Mouse (Mus musculus): ENCODE measurements around the gene Cercam. TPM values are rescaled to one million over a fixed set of nuclear protein-coding genes. Genes with fewer than 3 reads are reported as not detected.
"Not testable (repeated sequence)": the region's sequence is repeated elsewhere in the genome, so short reads cannot be mapped to it uniquely, and the experiment has no call there.

Gene Cercam
- polyA plus RNA-seq, 1 experiment, result 58.2 TPM

DNA sequence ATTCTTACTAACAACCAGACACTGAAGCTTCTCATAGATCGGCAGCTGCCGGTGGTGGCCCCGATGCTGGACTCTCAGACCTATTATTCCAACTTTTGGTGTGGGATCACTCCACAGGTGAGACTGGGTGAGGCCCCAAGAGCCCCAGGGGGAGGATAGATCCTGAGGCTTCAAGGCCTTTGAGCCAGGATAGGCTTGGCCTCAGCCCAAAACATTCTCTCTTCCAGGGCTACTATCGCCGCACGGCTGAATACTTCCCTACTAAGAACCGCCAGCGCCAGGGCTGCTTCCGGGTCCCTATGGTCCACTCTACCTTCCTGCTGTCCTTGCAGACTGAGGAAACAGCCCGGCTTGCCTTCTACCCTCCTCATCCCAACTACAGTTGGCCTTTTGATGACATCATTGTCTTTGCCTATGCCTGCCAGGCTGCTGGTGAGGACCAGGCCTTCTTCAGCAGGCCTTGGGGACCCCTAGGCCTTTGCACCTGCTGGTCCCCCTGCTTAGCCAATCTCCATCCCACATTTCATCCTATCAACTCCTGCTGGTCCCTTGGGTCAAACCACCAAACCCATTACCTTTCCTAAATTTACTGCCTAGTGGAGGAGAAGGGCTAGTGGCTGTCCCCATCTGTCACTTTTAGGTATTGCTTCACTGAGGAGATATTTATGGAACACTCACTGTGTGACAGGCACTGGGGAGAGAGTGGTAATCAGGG is 3.8 kb downstream of the Cercam start:
- Histone ChIP-seq H3K4me3 (ENCODE audit: insufficient read depth, low read length) (no peak overlapping the region), H3K4me1 (ENCODE audit: control insufficient read depth, insufficient read depth, low read length) (no peaks in the 10 kb centered on the region), H3K27ac (ENCODE audit: insufficient read depth, low read length) (no peak overlapping the region)
- no peak for TF ChIP-seq POLR2A (IDR thresholded peaks at IDR 0.05; ENCODE audit: low read depth, low read length)
- TF ChIP-seq CTCF (IDR thresholded peaks at IDR 0.05; ENCODE audit: borderline replicate concordance, insufficient read depth, low read length), result no peak

DNA sequence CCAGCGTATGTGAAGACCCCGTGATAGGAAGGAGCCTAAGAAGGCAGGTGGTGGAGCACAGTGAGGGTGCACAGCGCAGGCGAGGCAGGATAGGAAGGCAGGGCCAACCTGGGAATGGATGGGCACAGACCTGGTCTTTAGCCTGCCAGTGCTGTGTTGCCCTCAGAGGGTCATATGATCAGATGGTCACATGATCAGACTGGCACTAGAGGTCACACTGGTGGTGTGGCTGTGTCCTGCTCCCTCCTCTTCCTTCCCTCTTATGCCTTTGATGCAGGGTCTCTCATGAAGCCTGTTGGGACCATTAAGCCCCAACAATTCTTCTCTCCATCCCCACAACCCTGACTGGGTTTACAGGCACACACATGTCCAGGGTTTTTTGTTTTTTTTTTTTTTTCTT is 4.8 kb downstream of the Cercam start:
- Histone ChIP-seq H3K27ac (ENCODE audit: insufficient read depth, low read length) (no peak overlapping the region), H3K4me1 (ENCODE audit: control insufficient read depth, insufficient read depth, low read length) (no peaks in the 10 kb centered on the region), H3K4me3 (ENCODE audit: insufficient read depth, low read length) (no peak overlapping the region)
- TF ChIP-seq POLR2A (IDR thresholded peaks at IDR 0.05; ENCODE audit: low read depth, low read length) (no peak), CTCF (IDR thresholded peaks at IDR 0.05; ENCODE audit: borderline replicate concordance, insufficient read depth, low read length) (no peak)

GRCm38 (mm10) chr2:29878061-29878460 is 9.1 kb downstream of the Cercam start:
- H3K27ac ChIP-seq (ENCODE audit: insufficient read depth, low read length), result no peak overlapping the region
- no peak for TF ChIP-seq POLR2A (IDR thresholded peaks at IDR 0.05; ENCODE audit: low read depth, low read length)
- TF ChIP-seq CTCF (IDR thresholded peaks at IDR 0.05; ENCODE audit: borderline replicate concordance, insufficient read depth, low read length), result no peak
- peaks cover 6% of the 10 kb centered on the region for H3K4me1 ChIP-seq (ENCODE audit: control insufficient read depth, insufficient read depth, low read length)
- no peak overlapping the region for H3K4me3 ChIP-seq (ENCODE audit: insufficient read depth, low read length)

GRCm38 (mm10) chr2:29879191-29879590 is 10.2 kb downstream of the Cercam start:
- TF ChIP-seq POLR2A (IDR thresholded peaks at IDR 0.05; ENCODE audit: low read depth, low read length) (no peak), CTCF (IDR thresholded peaks at IDR 0.05; ENCODE audit: borderline replicate concordance, insufficient read depth, low read length) (no peak)
- Histone ChIP-seq H3K4me1 (ENCODE audit: control insufficient read depth, insufficient read depth, low read length) (peaks cover 6% of the 10 kb centered on the region), H3K4me3 (ENCODE audit: insufficient read depth, low read length) (no peak overlapping the region), H3K27ac (ENCODE audit: insufficient read depth, low read length) (peak overlapping the region; percentile 66; the same call in 1 of the 2 replicates)

- Histone ChIP-seq H3K27ac (ENCODE audit: insufficient read depth, low read length) (peak overlapping the region; percentile 66), H3K4me1 (ENCODE audit: control insufficient read depth, insufficient read depth, low read length) (peaks cover 6% of the 10 kb centered on the region), H3K4me3 (ENCODE audit: insufficient read depth, low read length) (no peak overlapping the region)
- peak; percentile 36; the same call in 1 of the 2 replicates for TF ChIP-seq POLR2A (IDR thresholded peaks at IDR 0.05; ENCODE audit: low read depth, low read length)
- TF ChIP-seq CTCF (IDR thresholded peaks at IDR 0.05; ENCODE audit: borderline replicate concordance, insufficient read depth, low read length), result no peak
Observed at GRCm38 (mm10) chr2:29879964-29880830, 11.2 kb downstream of the Cercam start.

DNA sequence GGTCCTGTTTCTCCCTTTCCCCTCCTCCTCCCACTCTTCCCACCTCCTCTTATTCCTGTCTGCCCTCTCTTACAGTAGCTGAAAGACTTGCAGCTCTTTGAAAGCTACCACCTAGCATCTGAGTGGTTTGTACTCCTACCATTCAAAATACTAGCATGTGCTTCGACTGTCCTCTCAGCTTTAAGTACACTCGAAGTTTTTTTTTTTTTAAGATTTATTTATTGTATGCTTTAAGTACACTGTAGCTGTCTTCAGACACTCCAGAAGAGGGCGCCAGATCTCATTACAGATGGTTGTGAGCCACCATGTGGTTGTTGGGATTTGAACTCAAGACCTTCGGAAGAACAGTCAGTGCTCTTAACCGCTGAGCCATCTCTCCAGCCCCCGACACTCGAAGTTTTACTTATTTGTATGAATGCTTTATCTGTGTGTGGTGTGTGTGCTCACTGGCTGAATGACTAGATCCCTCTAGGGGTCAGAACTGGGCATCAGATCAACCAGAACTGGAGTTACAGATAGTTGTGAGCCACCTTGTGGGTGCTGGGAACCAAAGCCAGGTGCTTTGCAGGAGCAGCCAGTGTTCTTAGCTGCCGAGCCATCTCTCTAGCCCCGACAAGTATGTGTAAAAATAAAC is 17.8 kb downstream of the Cercam start:
- H3K4me3 ChIP-seq (ENCODE audit: insufficient read depth, low read length); H3K4me1 ChIP-seq (ENCODE audit: control insufficient read depth, insufficient read depth, low read length); H3K27ac ChIP-seq (ENCODE audit: insufficient read depth, low read length): not testable (repeated sequence)

GRCm38 (mm10) chr2:29889066-29889944 is 20.3 kb downstream of the Cercam start, which contains the start of gene Odf2:
TSS of gene Odf2 (plus strand) at chr2:29889221.
- Histone ChIP-seq H3K4me3 (ENCODE audit: insufficient read depth, low read length) (peak within 1 kb of the TSS; percentile 89), H3K4me1 (ENCODE audit: control insufficient read depth, insufficient read depth, low read length) (no peaks in the 10 kb centered on the region), H3K27ac (ENCODE audit: insufficient read depth, low read length) (peak within 1 kb of the TSS; percentile 63)
- TF ChIP-seq POLR2A (IDR thresholded peaks at IDR 0.05; ENCODE audit: low read depth, low read length) (peak; percentile 63), CTCF (IDR thresholded peaks at IDR 0.05; ENCODE audit: borderline replicate concordance, insufficient read depth, low read length) (no peak)

DNA sequence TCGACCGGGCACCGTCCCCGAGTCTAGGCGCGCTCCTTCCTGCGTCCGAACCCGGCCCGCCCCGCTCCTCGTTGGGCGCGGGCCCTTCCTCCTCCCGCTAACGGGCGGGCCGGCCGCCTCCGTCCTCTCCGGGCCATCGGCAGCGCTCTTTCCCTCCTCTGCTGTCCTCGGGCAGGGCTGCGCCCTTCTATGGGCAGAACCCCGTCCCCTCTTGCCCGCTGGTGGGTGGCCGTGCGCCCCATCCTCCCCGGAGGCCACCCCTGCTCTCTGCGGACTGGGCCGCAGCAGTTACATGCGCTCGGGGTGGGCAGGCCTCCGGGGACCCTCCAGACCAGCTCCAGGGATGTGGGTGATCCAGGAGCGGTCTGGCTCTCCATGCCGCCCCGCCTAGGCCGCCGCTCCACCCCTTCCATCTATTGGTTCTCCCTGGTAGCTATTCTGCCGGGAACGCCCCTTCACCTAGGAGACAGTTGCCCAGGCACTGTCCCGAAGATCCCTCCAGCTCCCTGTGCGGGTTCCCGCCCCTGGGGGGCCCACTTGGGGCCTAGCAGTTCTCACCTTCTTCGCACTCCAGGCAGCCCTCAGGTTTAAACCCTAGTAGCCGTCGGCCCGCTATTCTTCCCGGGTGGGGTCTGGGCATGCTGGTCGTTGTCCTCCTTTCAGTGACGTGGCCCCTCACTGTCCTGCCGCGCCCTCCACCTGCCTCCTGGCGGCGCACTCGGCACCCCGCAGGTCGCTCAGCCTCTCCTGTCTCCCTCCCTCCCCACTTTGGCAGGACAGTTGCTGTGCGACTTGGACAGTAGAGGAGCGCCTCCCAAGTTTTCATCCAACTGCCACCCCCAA is 21.2 kb downstream of the Cercam start:
- Histone ChIP-seq H3K4me3 (ENCODE audit: insufficient read depth, low read length) (peak overlapping the region; percentile 89), H3K27ac (ENCODE audit: insufficient read depth, low read length) (peak overlapping the region; percentile 63), H3K4me1 (ENCODE audit: control insufficient read depth, insufficient read depth, low read length) (no peaks in the 10 kb centered on the region)
- peak; percentile 76 for TF ChIP-seq POLR2A (IDR thresholded peaks at IDR 0.05; ENCODE audit: low read depth, low read length)
- peak; percentile 69; the same call in 1 of the 2 replicates for TF ChIP-seq CTCF (IDR thresholded peaks at IDR 0.05; ENCODE audit: borderline replicate concordance, insufficient read depth, low read length)

All from embryonic fibroblast, embryonic 13.5 days (primary cell).